Mouse (Mus musculus) heart, embryonic 11.5 days (tissue): ENCODE measurements around the gene Hmgn5. TPM values are rescaled to one million over a fixed set of nuclear protein-coding genes. Genes with fewer than 3 reads are reported as not detected.

ENCODE experiments used
- ATAC-seq: fragments of 200-750 bp; cut with Nextera tagmentation; replicated peaks from 2 replicates; pipeline ENCODE4 v1.8.0; 2017; ENCODE audit warnings: moderate library complexity; ENCODE audit not compliant: insufficient number of reproducible peaks, low FRiP score, low TSS enrichment
- H3K27ac ChIP-seq: fragments of 300-500 bp; sonication (generic); 2 replicates; pipeline ENCODE4 v1.5.1; 2014; ENCODE audit warnings: mild to moderate bottlenecking, low read depth, low read length
- H3K27me3 ChIP-seq: fragments of 300-500 bp; sonication (generic); 2 replicates; pipeline ENCODE4 v1.6.1; 2014; ENCODE audit warnings: mild to moderate bottlenecking, low read length, mixed read lengths; ENCODE audit not compliant: control insufficient read depth, insufficient read depth
- H3K36me3 ChIP-seq: fragments of 300-500 bp; sonication (generic); 2 replicates; pipeline ENCODE4 v1.6.1; 2014; ENCODE audit warnings: mild to moderate bottlenecking, low read length, moderate library complexity, mixed read lengths; ENCODE audit not compliant: control insufficient read depth, insufficient read depth
- H3K4me1 ChIP-seq: fragments of 300-500 bp; sonication (generic); 2 replicates; pipeline ENCODE4 v1.6.1; 2014; ENCODE audit warnings: low read length; ENCODE audit not compliant: control insufficient read depth, insufficient read depth
- H3K4me2 ChIP-seq: fragments of 300-500 bp; sonication (generic); 2 replicates; pipeline ENCODE4 v1.6.1; 2014; ENCODE audit warnings: mild to moderate bottlenecking, moderate library complexity
- H3K4me3 ChIP-seq: fragments of 300-500 bp; sonication (generic); 2 replicates; pipeline ENCODE4 v1.5.1; 2014; ENCODE audit warnings: low read depth, low read length
- H3K9ac ChIP-seq: fragments of 300-500 bp; sonication (generic); 2 replicates; pipeline ENCODE4 v1.6.1; 2014; ENCODE audit warnings: mild to moderate bottlenecking, low read depth, low read length, moderate library complexity
- H3K9me3 ChIP-seq: fragments of 300-500 bp; sonication (generic); replicated peaks from 2 replicates; pipeline ENCODE4 v1.6.1; 2016; ENCODE audit warnings: low read length; ENCODE audit not compliant: control insufficient read depth
- WGBS: fragments of 180-500 bp; shearing (Covaris S2); extraction: QIAGEN DNeasy Blood & Tissue Kit; methylation state at CpG from one replicate; pipeline ENCODE4 v1.1.7; 2014; ENCODE audit not compliant: insufficient replicate concordance; 5-methylcytosine and 5-hydroxymethylcytosine counted together
- polyA plus RNA-seq: library from polyadenylated mRNA; unstranded; fragments of >200 nt; fragmentation: Nextera tagmentation; extraction: Ambion mirVana; gene quantifications from 2 replicates; pipeline ENCODE4 v1.2.1, GENCODE M21; 2014

Hmgn5 gene
- polyA plus RNA-seq: 18.8 and 21.6 TPM in 2 replicates

DNA sequence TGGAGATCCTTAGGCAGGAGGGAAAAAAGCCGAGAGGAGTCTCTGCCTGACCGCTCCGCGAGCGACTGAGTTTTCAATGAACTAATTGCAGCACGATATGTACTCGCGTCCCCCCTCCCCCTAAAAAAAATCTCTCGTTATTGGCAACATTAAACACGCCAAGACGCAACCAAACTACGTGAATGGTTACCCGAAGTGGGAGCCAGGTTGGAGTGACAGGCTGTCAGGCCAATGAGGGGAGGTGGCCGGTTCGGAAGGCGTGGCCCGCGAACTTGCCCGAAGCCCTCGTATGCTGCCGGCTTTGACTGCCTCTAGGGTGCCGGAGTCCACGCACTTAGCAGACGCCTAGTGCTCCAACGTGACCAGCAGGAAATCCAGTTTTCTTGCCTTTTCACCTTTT lies at the start of gene Hmgn5:
Gene Hmgn5 (minus strand): TSS at position 122 of the 400 bp plus-strand sequence.
- ATAC-seq: peak; percentile 98
- no peaks in the 10 kb centered on the region for H3K36me3 ChIP-seq
- no peaks in the 10 kb centered on the region for H3K4me1 ChIP-seq
- H3K4me2 ChIP-seq: peak within 1 kb of the TSS; percentile 61
- peak within 1 kb of the TSS; percentile 49 for H3K4me3 ChIP-seq
- WGBS: 15% methylated on average over 25 of the region's 25 CpGs
- no peaks in the 10 kb centered on the region for H3K9me3 ChIP-seq
- H3K27me3 ChIP-seq: no peaks in the 10 kb centered on the region
- peak within 1 kb of the TSS; percentile 70 for H3K9ac ChIP-seq
- H3K27ac ChIP-seq: peak within 1 kb of the TSS; percentile 77

DNA sequence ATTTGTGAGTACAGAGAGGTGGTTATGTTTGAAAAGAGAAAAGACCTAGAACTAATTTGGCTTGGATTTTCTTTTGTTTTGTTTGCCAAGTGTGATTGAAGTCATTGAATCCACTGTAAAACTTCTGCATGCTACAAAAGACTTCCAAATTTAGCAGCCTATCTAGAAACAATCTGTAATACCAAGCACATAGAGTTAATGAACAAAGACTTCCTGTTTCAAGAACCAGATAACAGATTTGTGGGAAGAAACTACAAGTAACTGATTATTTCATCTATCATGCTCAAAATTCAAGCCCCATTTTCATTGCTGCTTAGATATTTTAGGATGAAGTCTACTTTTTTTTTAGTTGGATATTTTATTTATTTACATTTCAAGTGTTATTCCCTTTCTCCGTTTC lies 34.6 kb upstream of the Hmgn5 start:
- Histone ChIP-seq H3K9me3 (no peaks in the 10 kb centered on the region), H3K27me3 (no peaks in the 10 kb centered on the region), H3K27ac (no peak overlapping the region), H3K4me3 (no peak overlapping the region), H3K36me3 (no peaks in the 10 kb centered on the region), H3K4me2 (no peak overlapping the region), H3K9ac (no peak overlapping the region), H3K4me1 (no peaks in the 10 kb centered on the region)
- ATAC-seq: no peak
- WGBS: 42% methylated on average over 1 of the region's 1 CpGs

DNA sequence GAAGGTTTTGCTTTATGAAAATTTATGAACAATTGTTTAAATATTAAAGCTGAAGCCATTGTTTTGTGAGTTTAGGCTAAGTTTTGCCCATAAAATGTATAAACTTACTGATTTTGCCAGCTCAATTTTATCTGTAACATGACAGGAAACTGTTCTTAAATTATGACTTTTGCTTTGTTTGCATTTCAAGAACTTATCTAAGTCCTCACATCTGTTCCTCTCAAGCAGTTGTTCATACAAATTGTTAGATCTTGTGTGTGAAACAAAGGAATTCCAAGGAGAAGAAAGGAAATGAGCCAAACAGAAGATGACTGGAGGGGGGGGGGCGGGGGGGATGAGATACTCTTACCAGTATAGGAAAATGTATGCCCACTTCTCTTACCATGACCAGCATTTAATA lies 13.0 kb upstream of the Hmgn5 start:
- ATAC-seq: no peak
- WGBS: 67% methylated on average over 1 of the region's 1 CpGs
- H3K4me2 ChIP-seq: no peak overlapping the region
- H3K9ac ChIP-seq: no peak overlapping the region
- no peak overlapping the region for H3K27ac ChIP-seq
- no peak overlapping the region for H3K4me3 ChIP-seq
- no peaks in the 10 kb centered on the region for H3K36me3 ChIP-seq
- H3K9me3 ChIP-seq: no peaks in the 10 kb centered on the region
- H3K27me3 ChIP-seq: no peaks in the 10 kb centered on the region
- H3K4me1 ChIP-seq: no peaks in the 10 kb centered on the region

DNA sequence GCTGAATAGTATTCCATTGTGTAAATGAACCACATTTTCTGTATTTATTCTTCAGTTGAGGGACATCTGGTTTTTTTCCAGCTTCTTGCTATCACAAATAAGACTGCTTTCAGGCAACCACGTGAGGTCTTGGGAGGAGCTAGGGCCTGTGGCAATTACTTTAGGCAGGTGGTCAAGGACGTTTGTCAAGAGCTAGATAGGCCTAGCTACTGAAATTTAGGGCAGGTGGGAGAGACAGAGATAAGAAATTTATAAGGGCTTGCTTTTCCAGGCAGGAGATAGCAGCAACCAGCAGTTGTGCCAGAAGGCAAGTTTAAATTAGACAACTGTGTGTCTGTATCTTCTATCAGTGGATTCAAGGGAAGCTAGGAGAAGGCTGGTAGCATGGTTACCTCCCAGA lies 7.7 kb upstream of the Hmgn5 start:
- no peaks in the 10 kb centered on the region for H3K4me1 ChIP-seq
- H3K27ac ChIP-seq: no peak overlapping the region
- WGBS: 38% methylated on average over 2 of the region's 2 CpGs
- no peaks in the 10 kb centered on the region for H3K9me3 ChIP-seq
- no peak overlapping the region for H3K4me3 ChIP-seq
- ATAC-seq: no peak
- H3K4me2 ChIP-seq: no peak overlapping the region
- H3K36me3 ChIP-seq: no peaks in the 10 kb centered on the region
- no peaks in the 10 kb centered on the region for H3K27me3 ChIP-seq
- no peak overlapping the region for H3K9ac ChIP-seq

DNA sequence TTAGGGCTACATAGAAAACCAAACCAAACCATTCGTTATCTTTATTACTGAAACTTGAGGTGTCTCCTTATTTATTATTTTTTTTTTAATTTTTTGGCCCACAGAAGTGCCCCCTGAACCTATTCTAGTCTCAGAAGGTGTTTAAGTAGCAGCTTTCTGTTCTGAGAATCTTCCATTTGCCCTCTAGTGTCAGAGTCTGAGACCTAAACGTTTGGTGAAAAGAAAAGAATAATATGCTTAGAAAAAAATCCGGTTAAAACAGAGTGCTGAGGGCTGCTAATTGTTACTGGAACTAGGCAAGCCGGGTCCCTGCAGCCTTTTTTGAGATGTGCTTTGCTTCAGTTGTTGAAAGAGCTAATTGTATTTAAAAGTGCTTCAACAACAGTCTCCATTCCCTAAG lies 962 bp upstream of the Hmgn5 start:
- H3K9ac ChIP-seq: no peak overlapping the region
- no peaks in the 10 kb centered on the region for H3K9me3 ChIP-seq
- no peak for ATAC-seq
- WGBS: 27% methylated on average over 4 of the region's 4 CpGs
- H3K27ac ChIP-seq: no peak overlapping the region
- no peaks in the 10 kb centered on the region for H3K4me1 ChIP-seq
- no peaks in the 10 kb centered on the region for H3K36me3 ChIP-seq
- H3K27me3 ChIP-seq: no peaks in the 10 kb centered on the region
- H3K4me2 ChIP-seq: peak overlapping the region; percentile 61
- H3K4me3 ChIP-seq: peak overlapping the region; percentile 49

DNA sequence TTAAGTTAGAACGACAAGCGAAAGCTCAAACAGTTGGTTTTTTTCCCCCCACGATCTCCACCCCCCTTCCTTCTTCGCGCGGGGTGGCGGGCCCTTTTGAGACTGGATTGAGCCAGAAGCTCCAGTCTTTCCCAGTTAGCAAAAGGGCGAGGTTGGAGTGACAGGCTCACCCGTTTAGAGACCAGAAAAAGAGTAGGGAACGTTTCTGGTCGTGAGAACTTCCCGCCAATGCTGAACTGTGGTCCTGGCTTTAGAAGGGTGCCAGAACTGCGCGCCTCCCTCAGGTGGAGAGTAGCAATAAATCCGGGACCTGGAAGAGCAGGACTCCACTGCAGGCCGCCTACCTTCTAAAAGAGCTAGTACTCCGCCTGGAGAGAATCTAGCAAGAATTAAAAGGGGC lies 482 bp upstream of the Hmgn5 start:
- Histone ChIP-seq H3K27me3 (no peaks in the 10 kb centered on the region), H3K4me3 (peak overlapping the region; percentile 49), H3K4me2 (peak overlapping the region; percentile 61), H3K4me1 (no peaks in the 10 kb centered on the region), H3K27ac (peak overlapping the region; percentile 77), H3K9me3 (no peaks in the 10 kb centered on the region), H3K36me3 (no peaks in the 10 kb centered on the region), H3K9ac (peak overlapping the region; percentile 70)
- ATAC-seq: peak; percentile 75
- WGBS: 11% methylated on average over 17 of the region's 17 CpGs

DNA sequence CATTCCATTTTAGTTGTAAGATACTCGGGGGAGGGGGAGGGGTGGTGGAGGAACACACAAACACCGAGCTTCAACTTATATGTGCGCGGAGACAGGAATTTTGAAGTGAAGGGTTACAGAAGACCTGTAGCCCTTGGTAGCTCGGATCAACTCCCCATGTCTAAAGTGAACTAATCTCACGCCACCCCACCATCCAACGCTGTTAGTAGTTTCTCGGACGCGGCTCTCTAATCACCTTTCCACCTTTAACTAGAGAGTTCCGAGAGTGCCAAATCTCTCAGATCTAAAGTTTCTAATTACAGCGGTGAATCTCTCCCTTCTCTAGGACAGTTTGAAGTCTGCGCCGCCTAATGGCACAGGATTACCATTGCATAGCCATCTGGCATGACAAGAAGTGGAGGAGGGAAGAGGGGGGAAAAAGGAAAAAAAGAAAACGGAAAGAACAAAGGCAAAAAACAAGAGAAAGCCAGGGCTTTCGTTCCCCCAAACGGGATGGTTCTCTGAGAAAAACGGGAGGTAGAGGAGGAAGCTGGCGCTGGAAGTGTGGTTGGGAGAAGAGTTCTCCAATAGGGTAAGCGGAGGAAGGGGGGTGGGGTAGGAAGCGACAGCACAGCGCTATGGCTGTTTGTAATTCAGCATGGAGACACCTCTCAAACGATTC lies 703 bp downstream of the Hmgn5 start:
- H3K27ac ChIP-seq: peak overlapping the region; percentile 18; the same call in 1 of the 2 replicates
- H3K36me3 ChIP-seq: no peaks in the 10 kb centered on the region
- H3K4me2 ChIP-seq: peak overlapping the region; percentile 57
- H3K9ac ChIP-seq: peak overlapping the region; percentile 31
- no peaks in the 10 kb centered on the region for H3K9me3 ChIP-seq
- H3K27me3 ChIP-seq: no peaks in the 10 kb centered on the region
- peak overlapping the region; percentile 49 for H3K4me3 ChIP-seq
- 15% methylated on average over 23 of the region's 23 CpGs for WGBS
- peak; percentile 79; the same call in 1 of the 2 replicates for ATAC-seq
- H3K4me1 ChIP-seq: no peaks in the 10 kb centered on the region

DNA sequence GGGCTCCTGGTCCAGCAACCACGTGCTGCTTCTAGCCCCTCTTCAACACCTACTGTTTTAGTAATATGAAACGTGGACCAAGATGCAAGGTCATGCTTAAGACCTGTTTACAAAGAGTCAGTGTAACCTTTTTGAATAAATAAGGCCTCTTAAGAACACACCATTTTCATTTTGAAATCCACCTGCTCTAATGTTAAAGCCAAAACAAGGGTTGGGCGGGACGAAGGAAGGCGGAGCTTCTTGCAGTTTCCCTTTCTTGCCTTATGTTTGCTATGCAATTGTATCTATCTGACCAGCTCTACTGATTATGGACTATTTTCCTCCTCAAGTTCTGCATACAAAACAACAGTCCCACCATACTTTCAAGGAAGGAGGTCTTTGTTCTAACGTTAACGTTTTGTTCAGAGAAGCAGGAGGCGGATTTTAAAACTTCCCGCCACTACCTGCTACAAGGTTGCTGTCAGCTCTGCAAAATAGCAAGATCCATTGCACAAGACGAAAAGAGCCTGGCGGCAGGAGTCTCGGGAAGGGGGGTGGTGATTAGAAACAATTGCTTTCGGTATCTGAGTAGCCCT lies 1.5 kb downstream of the Hmgn5 start:
- peak overlapping the region; percentile 31; the same call in 1 of the 2 replicates for H3K9ac ChIP-seq
- no peak overlapping the region for H3K27ac ChIP-seq
- 37% methylated on average over 13 of the region's 13 CpGs for WGBS

DNA sequence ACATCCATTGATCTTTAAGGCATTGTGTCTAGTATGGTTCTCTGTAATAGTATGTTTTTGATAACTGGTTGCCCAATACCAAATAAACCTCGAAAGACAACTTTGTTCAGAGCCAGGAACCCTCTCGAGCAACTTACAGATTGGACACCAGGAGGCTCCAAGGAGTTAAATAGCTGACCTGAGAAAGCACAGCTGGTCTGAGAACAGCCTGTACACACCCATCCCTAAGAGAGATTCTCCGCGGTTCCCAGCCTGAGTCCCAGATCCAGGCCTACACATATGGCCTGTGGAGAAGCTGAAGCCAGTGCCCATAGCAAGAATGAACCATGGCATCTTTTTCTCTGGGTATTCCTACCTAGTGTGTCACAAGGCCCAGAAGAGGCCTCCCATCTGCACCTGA lies 11.9 kb downstream of the Hmgn5 start:
- 52% methylated on average over 4 of the region's 4 CpGs for WGBS
- ATAC-seq: no peak
- no peaks in the 10 kb centered on the region for H3K9me3 ChIP-seq
- H3K27ac ChIP-seq: no peak overlapping the region
- no peak overlapping the region for H3K9ac ChIP-seq
- H3K4me3 ChIP-seq: no peak overlapping the region
- H3K4me2 ChIP-seq: no peak overlapping the region
- H3K4me1 ChIP-seq: no peaks in the 10 kb centered on the region
- H3K27me3 ChIP-seq: no peaks in the 10 kb centered on the region
- H3K36me3 ChIP-seq: no peaks in the 10 kb centered on the region

More for the DNA sequence above, 1.5 kb downstream of the Hmgn5 start:
- no peak for ATAC-seq
- H3K4me3 ChIP-seq: peak overlapping the region; percentile 49
- H3K4me2 ChIP-seq: peak overlapping the region; percentile 57
- H3K27me3 ChIP-seq: no peaks in the 10 kb centered on the region
- no peaks in the 10 kb centered on the region for H3K4me1 ChIP-seq
- no peaks in the 10 kb centered on the region for H3K9me3 ChIP-seq
- no peaks in the 10 kb centered on the region for H3K36me3 ChIP-seq
